Mouse (Mus musculus) CH12.LX (cell line): ENCODE measurements around the gene Prr14. TPM values are rescaled to one million over a fixed set of nuclear protein-coding genes. Genes with fewer than 3 reads are reported as not detected.
A peak's percentile ranks its signal among the peaks of the same experiment; 100 is the strongest.
"Not testable (repeated sequence)": the region's sequence is repeated elsewhere in the genome, so short reads cannot be mapped to it uniquely, and the experiment has no call there.

Experiments
- DNase-seq: peaks from one replicate; pipeline ENCODE4 v3.0.0-alpha.2; 2013; ENCODE audit errors: extremely low read depth
- H3K27ac ChIP-seq: 2 replicates; pipeline ENCODE4 v1.5.1; 2012; ENCODE audit warnings: low read depth, mild to moderate bottlenecking, control low read depth, moderate library complexity; ENCODE audit not compliant: insufficient read depth
- H3K27me3 ChIP-seq: replicated peaks from 2 replicates; pipeline ENCODE3; 2012; ENCODE audit warnings: inconsistent platforms
- H3K36me3 ChIP-seq, 2 experiments: replicated peaks in 1 of 2; 2 replicates each; pipeline versions ENCODE3 to v1.6.1; 2012; ENCODE audit warnings: inconsistent platforms in 1 of 2, low read length in 1 of 2, mild to moderate bottlenecking in 1 of 2, mixed read lengths in 1 of 2, moderate library complexity in 1 of 2; ENCODE audit not compliant: control insufficient read depth in 1 of 2, insufficient read depth in 1 of 2
- H3K4me1 ChIP-seq, 2 experiments: 2 replicates each; pipeline ENCODE4 v1.6.1; 2012; ENCODE audit warnings: inconsistent platforms in 1 of 2, moderate library complexity in 1 of 2; ENCODE audit not compliant: insufficient read depth in 2 of 2, control insufficient read depth in 1 of 2
- H3K4me2 ChIP-seq: 2 replicates; pipeline ENCODE4 v1.6.1; 2012; ENCODE audit warnings: low read depth, mild to moderate bottlenecking, control low read depth; ENCODE audit not compliant: poor library complexity, insufficient read depth, severe bottlenecking
- H3K4me3 ChIP-seq, 3 experiments: fragments of 150-350 bp in 1 of 3; sonication (generic) in 1 of 3; replicated peaks in 1 of 3; 2 replicates each; pipeline versions ENCODE3 to v1.5.1; 2011 to 2012; ENCODE audit warnings: low read depth in 2 of 3, low read length in 2 of 3, mild to moderate bottlenecking in 2 of 3, moderate library complexity in 2 of 3, control low read depth in 1 of 3, improper control_type of control experiment in 1 of 3, inconsistent platforms in 1 of 3, mixed read lengths in 1 of 3; ENCODE audit not compliant: poor library complexity in 1 of 3
- H3K79me2 ChIP-seq: replicated peaks from 2 replicates; pipeline ENCODE4 v1.6.1; 2012; ENCODE audit warnings: mild to moderate bottlenecking, moderate library complexity; ENCODE audit not compliant: control insufficient read depth, poor library complexity, insufficient read depth, severe bottlenecking; ENCODE audit errors: extremely low read depth
- H3K9ac ChIP-seq: 2 replicates; pipeline ENCODE4 v1.6.1; 2012; ENCODE audit warnings: low read depth, mild to moderate bottlenecking, control low read depth, moderate library complexity; ENCODE audit not compliant: insufficient read depth
- H3K9me3 ChIP-seq: replicated peaks from 2 replicates; pipeline ENCODE3; 2012; ENCODE audit warnings: low read length, inconsistent platforms, mixed read lengths
- CTCF ChIP-seq, 2 experiments: IDR thresholded peaks in 1 of 2; conservative IDR thresholded peaks in 1 of 2; 2 replicates each; pipeline ENCODE4 v1.5.1; 2011 to 2012; ENCODE audit warnings: low read depth in 2 of 2, low read length in 2 of 2, improper control_type of control experiment in 1 of 2, inconsistent platforms in 1 of 2, mild to moderate bottlenecking in 1 of 2, moderate library complexity in 1 of 2
- IRF4 ChIP-seq: IDR thresholded peaks from 2 replicates; pipeline ENCODE4 v1.6.1; 2014; ENCODE audit warnings: low read depth, mild to moderate bottlenecking, inconsistent platforms, low read length, improper control_type of control experiment
- JUND ChIP-seq: conservative IDR thresholded peaks from 2 replicates; pipeline ENCODE4 v1.6.1; 2011; ENCODE audit warnings: low read depth, low read length, improper control_type of control experiment
- KAT2A ChIP-seq: IDR thresholded peaks from 2 replicates; pipeline ENCODE4 v1.6.1; 2012; ENCODE audit warnings: low read length, improper control_type of control experiment, inconsistent platforms; ENCODE audit not compliant: insufficient replicate concordance
- MAFK ChIP-seq: IDR thresholded peaks from 2 replicates; pipeline ENCODE4 v1.6.1; 2011; ENCODE audit warnings: low read length, improper control_type of control experiment; ENCODE audit not compliant: insufficient replicate concordance
- PAX5 ChIP-seq: IDR thresholded peaks from 2 replicates; pipeline ENCODE4 v1.6.1; 2012; ENCODE audit warnings: low read length, inconsistent platforms, mixed read lengths
- POLR2A ChIP-seq: IDR thresholded peaks from 2 replicates; pipeline ENCODE4 v1.6.1; 2011; ENCODE audit warnings: low read depth, mild to moderate bottlenecking, improper control_type of control experiment, low read length
- RAD21 ChIP-seq: IDR thresholded peaks from 2 replicates; pipeline ENCODE4 v1.6.1; 2011; ENCODE audit warnings: low read depth, mild to moderate bottlenecking, low read length, improper control_type of control experiment, moderate library complexity
- RCOR1 ChIP-seq: conservative IDR thresholded peaks from 2 replicates; pipeline ENCODE4 v1.6.1; 2012; ENCODE audit warnings: low read depth, mild to moderate bottlenecking, inconsistent platforms, low read length, improper control_type of control experiment
- SIN3A ChIP-seq: IDR thresholded peaks from 2 replicates; pipeline ENCODE4 v1.6.1; 2012; ENCODE audit warnings: low read length, improper control_type of control experiment, inconsistent platforms
- SMC3 ChIP-seq: IDR thresholded peaks from 2 replicates; pipeline ENCODE4 v1.6.1; 2011; ENCODE audit warnings: low read depth, low read length, improper control_type of control experiment
- USF1 ChIP-seq: IDR thresholded peaks from 2 replicates; pipeline ENCODE4 v1.6.1; 2014; ENCODE audit warnings: low read depth, mild to moderate bottlenecking, inconsistent platforms, low read length, improper control_type of control experiment
- ZMIZ1 ChIP-seq: IDR thresholded peaks from 2 replicates; pipeline ENCODE4 v1.6.1; 2012; ENCODE audit warnings: low read depth, mild to moderate bottlenecking, inconsistent platforms, low read length, improper control_type of control experiment
- ZNF384 ChIP-seq: IDR thresholded peaks from 2 replicates; pipeline ENCODE4 v1.6.1; 2012; ENCODE audit warnings: low read depth, low read length, improper control_type of control experiment, inconsistent platforms
- dilution Hi-C: fragments of 300-500 bp; cut with MboI; formaldehyde crosslinking; loops from 2 replicates; pipeline ENCODE4 v1.14.3; 2020; ENCODE audit warnings: low sequenced_read_pairs; ENCODE audit not compliant: extremely low pct_unique_long_range_greater_than_20kb, extremely low pct_ligation_motif_present
- in situ Hi-C: fragments of 300-500 bp; cut with MboI; formaldehyde crosslinking; loops from 3 replicates; pipeline ENCODE4 v1.14.3; 2019; ENCODE audit warnings: low sequenced_read_pairs, low pct_ligation_motif_present, low pct_unique_long_range_greater_than_20kb, mixed read lengths
- polyA plus RNA-seq: library from polyadenylated mRNA; unstranded; fragments of >175 nt; gene quantifications from 2 replicates; pipeline ENCODE4 v1.2.1, GENCODE M21; 2012; ENCODE audit warnings: low read depth; ENCODE audit not compliant: insufficient read length
- total RNA-seq, 2 experiments: library from RNA; depleted of rRNA; stranded (reverse); fragments of 300-350 nt in 1 of 2; fragments of >200 nt in 1 of 2; gene quantifications; 2 replicates each; pipeline ENCODE4 v1.2.3; 2012 to 2014

The Prr14 gene
- total and polyA plus RNA-seq, 3 experiments, result 7.6 to 31.3 (median 10.4) TPM

GRCm38 (mm10) chr7:127508291-127508690, 48.9 kb downstream of the Prr14 start:
- Histone ChIP-seq H3K9me3 (no peaks in the 10 kb centered on the region), H3K4me3 (no peak overlapping the region), H3K4me1 (peaks cover 0 to 20% of the 10 kb centered on the region in 2 experiments; a peak in 2 of 4 replicates), H3K79me2 (peaks cover 7% of the 10 kb centered on the region), H3K9ac (no peak overlapping the region), H3K27ac (no peak overlapping the region), H3K36me3 (peaks cover 0 to 12% of the 10 kb centered on the region in 2 experiments), H3K4me2 (no peak overlapping the region), H3K27me3 (no peaks in the 10 kb centered on the region)
- dilution Hi-C loops, result no loop called here
- DNase-seq, result no peak
- in situ Hi-C loops, result no loop called here
- no peak for TF ChIP-seq USF1
- TF ChIP-seq ZNF384, result no peak
- no peak for TF ChIP-seq CTCF (conservative IDR thresholded peaks at IDR 0.05 in 1 of 2, IDR thresholded peaks at IDR 0.05 in 1 of 2; ENCODE audit: low read depth in 2 of 2, low read length in 2 of 2)
- TF ChIP-seq SIN3A, result no peak
- no peak for TF ChIP-seq POLR2A
- no peak for TF ChIP-seq SMC3
- no peak for TF ChIP-seq KAT2A
- TF ChIP-seq RCOR1, result no peak
- TF ChIP-seq ZMIZ1, result no peak
- TF ChIP-seq IRF4, result no peak

GRCm38 (mm10) chr7:127509830-127510229, 50.4 kb downstream of the Prr14 start:
- in situ Hi-C loops, H3K27ac ChIP-seq, H3K9ac ChIP-seq, dilution Hi-C loops, H3K4me3 ChIP-seq, H3K27me3 ChIP-seq, H3K4me2 ChIP-seq, DNase-seq, H3K9me3 ChIP-seq: not testable (repeated sequence)
- H3K4me1 ChIP-seq, result peaks cover 4 to 32% of the 10 kb centered on the region in 2 experiments
- peaks cover 22% of the 10 kb centered on the region for H3K79me2 ChIP-seq
- TF ChIP-seq MAFK, result 0 out of 2 replicates have a peak, but pooled peaks have one; percentile 50
- H3K36me3 ChIP-seq, result peaks cover 4 to 15% of the 10 kb centered on the region in 2 experiments

GRCm38 (mm10) chr7:127511241-127511640, 51.8 kb downstream of the Prr14 start:
- peak overlapping the region; percentile 80 for H3K9ac ChIP-seq
- H3K4me2 ChIP-seq, result peak overlapping the region; percentile 93
- in situ Hi-C loops, result no loop called here
- DNase-seq, result peak; percentile 27
- peaks cover 4 to 31% of the 10 kb centered on the region in 2 experiments for H3K4me1 ChIP-seq
- peaks cover 36% of the 10 kb centered on the region for H3K79me2 ChIP-seq
- no peaks in the 10 kb centered on the region for H3K9me3 ChIP-seq
- peak; percentile 1 for TF ChIP-seq RAD21
- TF ChIP-seq CTCF (conservative IDR thresholded peaks at IDR 0.05 in 1 of 2, IDR thresholded peaks at IDR 0.05 in 1 of 2; ENCODE audit: low read depth in 2 of 2, low read length in 2 of 2), result peak in 1 of 2 experiments; percentile 33; a peak in 2 of 4 replicates
- no peak for TF ChIP-seq JUND
- TF ChIP-seq IRF4, result peak; percentile 31; the same call in 1 of the 2 replicates
- no peak for TF ChIP-seq PAX5
- H3K27me3 ChIP-seq, result no peaks in the 10 kb centered on the region
- peak overlapping the region; percentile 79; the same call in 1 of the 2 replicates for H3K27ac ChIP-seq
- H3K36me3 ChIP-seq, result peaks cover 12 to 27% of the 10 kb centered on the region in 2 experiments
- dilution Hi-C loops, result no loop called here
- peak overlapping the region; percentile 77 to 100 (median 78) for H3K4me3 ChIP-seq
